Mouse (Mus musculus) limb, embryonic 13.5 days (tissue): Measurements from ENCODE around the gene Upk3a. TPM values are rescaled to one million over a fixed set of nuclear protein-coding genes. Genes with fewer than 3 reads are reported as not detected.

Source experiments
- ATAC-seq: fragments of 200-750 bp; cut with Nextera tagmentation; 2 replicates; pipeline ENCODE4 v1.8.0; 2017; ENCODE audit warnings: low read depth, moderate number of reproducible peaks, moderate TSS enrichment; ENCODE audit not compliant: low FRiP score
- H3K27ac ChIP-seq: fragments of 300-500 bp; sonication (generic); 2 replicates; pipeline ENCODE4 v1.5.1; 2015; ENCODE audit warnings: inconsistent platforms, mild to moderate bottlenecking, moderate library complexity
- H3K27me3 ChIP-seq: fragments of 300-500 bp; sonication (generic); 2 replicates; pipeline ENCODE4 v1.6.1; 2015; ENCODE audit warnings: mild to moderate bottlenecking, inconsistent platforms
- H3K36me3 ChIP-seq: fragments of 300-500 bp; sonication (generic); 2 replicates; pipeline ENCODE4 v1.6.1; 2015; ENCODE audit warnings: inconsistent platforms, mild to moderate bottlenecking, moderate library complexity
- H3K4me1 ChIP-seq: fragments of 300-500 bp; sonication (generic); 2 replicates; pipeline ENCODE4 v1.6.1; 2015; ENCODE audit warnings: inconsistent platforms
- H3K4me2 ChIP-seq: fragments of 300-500 bp; sonication (generic); replicated peaks from 2 replicates; pipeline ENCODE4 v1.6.1; 2015; ENCODE audit warnings: inconsistent platforms, mild to moderate bottlenecking, moderate library complexity
- H3K4me3 ChIP-seq: fragments of 300-500 bp; sonication (generic); 2 replicates; pipeline ENCODE4 v1.5.1; 2015; ENCODE audit warnings: moderate library complexity, mild to moderate bottlenecking, inconsistent platforms
- H3K9ac ChIP-seq: fragments of 300-500 bp; sonication (generic); 2 replicates; pipeline ENCODE4 v1.6.1; 2015; ENCODE audit warnings: mild to moderate bottlenecking, inconsistent platforms
- H3K9me3 ChIP-seq: fragments of 300-500 bp; sonication (generic); 2 replicates; pipeline ENCODE4 v1.6.1; 2016; ENCODE audit warnings: inconsistent platforms
- WGBS: fragments of 180-500 bp; shearing (Covaris S2); methylation state at CpG from one replicate; pipeline ENCODE4 v1.1.7; 2015; 5-methylcytosine and 5-hydroxymethylcytosine counted together
- polyA plus RNA-seq: library from polyadenylated mRNA; unstranded; fragments of >200 nt; fragmentation: Nextera tagmentation; extraction: Ambion mirVana; gene quantifications from 2 replicates; pipeline ENCODE4 v1.2.1, GENCODE M21; 2015

Upk3a gene
- polyA plus RNA-seq, 1 experiment from 2014 or later, result not detected

- peaks cover 3% of the 10 kb centered on the region; the same call in 1 of the 2 replicates for H3K9me3 ChIP-seq
- no peak for ATAC-seq
- H3K4me2 ChIP-seq, result peak overlapping the region; percentile 90
- H3K4me3 ChIP-seq, result peak overlapping the region; percentile 78
- no peak overlapping the region for H3K27ac ChIP-seq
- peaks cover 47% of the 10 kb centered on the region for H3K4me1 ChIP-seq
- 0 out of 2 replicates have a peak, but pooled peaks cover 9% of the 10 kb centered on the region for H3K27me3 ChIP-seq
- 7% methylated on average over 8 of the region's 8 CpGs for WGBS
- H3K9ac ChIP-seq, result peak overlapping the region; percentile 88
- no peaks in the 10 kb centered on the region for H3K36me3 ChIP-seq
Measured at GRCm38 (mm10) chr15:85037343-85037690, 20.4 kb downstream of the Upk3a start.

GRCm38 (mm10) chr15:85041546-85042225 lies 24.7 kb downstream of the Upk3a start:
- 72% methylated on average over 10 of the region's 10 CpGs for WGBS
- Histone ChIP-seq H3K4me1 (peaks cover 66% of the 10 kb centered on the region), H3K9ac (no peak overlapping the region), H3K27me3 (no peaks in the 10 kb centered on the region), H3K36me3 (peaks cover 18% of the 10 kb centered on the region), H3K9me3 (no peaks in the 10 kb centered on the region), H3K27ac (peak overlapping the region; percentile 86), H3K4me3 (no peak overlapping the region), H3K4me2 (no peak overlapping the region)
- no peak for ATAC-seq

DNA sequence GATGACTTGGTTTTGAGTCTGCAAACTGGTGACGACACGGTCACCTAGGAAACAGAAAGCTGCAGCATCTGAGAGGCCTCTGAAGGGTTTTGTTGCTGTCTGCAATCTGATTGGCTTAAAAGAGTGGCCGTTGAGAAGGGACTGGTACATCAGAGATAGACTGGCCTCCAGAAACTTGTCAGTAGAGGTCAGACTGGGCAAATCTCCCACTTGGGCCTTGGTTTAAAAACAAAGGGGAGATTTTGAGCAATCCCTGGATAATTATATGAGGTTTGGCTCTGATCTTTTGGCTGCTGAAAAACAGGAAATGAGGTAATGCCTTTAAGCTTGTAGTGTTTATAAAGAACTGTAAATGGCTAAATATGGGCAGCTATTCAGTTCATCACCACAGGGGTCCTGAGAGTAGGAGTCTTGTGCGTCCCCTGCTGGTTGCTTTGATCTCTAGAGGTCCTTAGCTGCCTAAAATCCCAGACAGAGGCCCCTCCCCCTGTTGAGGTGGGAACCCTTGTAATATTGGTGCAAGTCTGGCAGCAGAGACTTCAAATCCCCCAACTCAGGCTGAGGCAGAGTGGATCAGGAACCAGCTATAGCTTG lies 25.5 kb downstream of the Upk3a start:
- peaks cover 25% of the 10 kb centered on the region for H3K36me3 ChIP-seq
- 10% methylated on average over 4 of the region's 4 CpGs for WGBS
- H3K9me3 ChIP-seq, result no peaks in the 10 kb centered on the region
- peaks cover 72% of the 10 kb centered on the region for H3K4me1 ChIP-seq
- H3K27ac ChIP-seq, result peak overlapping the region; percentile 86
- peak; percentile 80 for ATAC-seq
- H3K4me2 ChIP-seq, result peak overlapping the region; percentile 52
- no peak overlapping the region for H3K4me3 ChIP-seq
- H3K9ac ChIP-seq, result peak overlapping the region; percentile 37; the same call in 1 of the 2 replicates
- H3K27me3 ChIP-seq, result no peaks in the 10 kb centered on the region

DNA sequence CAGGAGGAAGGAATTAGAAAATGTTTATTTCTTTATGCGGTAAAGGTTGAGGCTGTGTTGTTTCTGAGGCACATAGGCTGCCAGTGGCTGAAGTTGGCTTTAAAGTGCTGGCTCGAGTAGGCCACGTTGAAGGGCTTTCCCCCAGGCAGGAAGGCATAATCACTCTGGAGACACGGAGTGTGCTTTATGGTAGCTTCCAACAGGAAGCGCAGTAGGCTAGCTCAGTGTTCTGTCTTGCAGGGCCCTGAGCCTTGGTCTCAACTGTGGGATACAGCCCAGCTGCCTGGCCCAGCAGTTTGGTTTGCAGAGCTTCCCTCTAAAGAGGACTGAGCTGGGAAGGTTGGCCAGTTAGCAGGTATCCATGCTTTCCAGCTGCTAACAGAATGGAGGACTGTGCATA lies 26.2 kb downstream of the Upk3a start:
- Histone ChIP-seq H3K36me3 (peaks cover 32% of the 10 kb centered on the region), H3K4me2 (peak overlapping the region; percentile 52), H3K27me3 (no peaks in the 10 kb centered on the region), H3K9ac (peak overlapping the region; percentile 37; the same call in 1 of the 2 replicates), H3K4me3 (peak overlapping the region; percentile 16), H3K4me1 (peaks cover 66% of the 10 kb centered on the region), H3K27ac (peak overlapping the region; percentile 86), H3K9me3 (no peaks in the 10 kb centered on the region)
- 40% methylated on average over 5 of the region's 5 CpGs for WGBS
- no peak for ATAC-seq

GRCm38 (mm10) chr15:85043761-85044160 lies 26.8 kb downstream of the Upk3a start:
- H3K9ac ChIP-seq, result no peak overlapping the region; the same call in 1 of the 2 replicates
- H3K4me3 ChIP-seq, result no peak overlapping the region
- ATAC-seq, result no peak
- peaks cover 59% of the 10 kb centered on the region for H3K4me1 ChIP-seq
- H3K4me2 ChIP-seq, result peak overlapping the region; percentile 52
- H3K27me3 ChIP-seq, result no peaks in the 10 kb centered on the region
- H3K27ac ChIP-seq, result peak overlapping the region; percentile 86; the same call in 1 of the 2 replicates
- H3K9me3 ChIP-seq, result no peaks in the 10 kb centered on the region
- WGBS, result 87% methylated on average over 5 of the region's 5 CpGs
- peaks cover 38% of the 10 kb centered on the region for H3K36me3 ChIP-seq

GRCm38 (mm10) chr15:85046230-85046950 lies 29.4 kb downstream of the Upk3a start:
- Histone ChIP-seq H3K36me3 (peaks cover 65% of the 10 kb centered on the region), H3K9me3 (no peaks in the 10 kb centered on the region), H3K27ac (no peak overlapping the region), H3K4me1 (peaks cover 44% of the 10 kb centered on the region), H3K9ac (no peak overlapping the region), H3K4me3 (no peak overlapping the region), H3K27me3 (no peaks in the 10 kb centered on the region), H3K4me2 (no peak overlapping the region)
- no peak for ATAC-seq
- 86% methylated on average over 14 of the region's 14 CpGs for WGBS

DNA sequence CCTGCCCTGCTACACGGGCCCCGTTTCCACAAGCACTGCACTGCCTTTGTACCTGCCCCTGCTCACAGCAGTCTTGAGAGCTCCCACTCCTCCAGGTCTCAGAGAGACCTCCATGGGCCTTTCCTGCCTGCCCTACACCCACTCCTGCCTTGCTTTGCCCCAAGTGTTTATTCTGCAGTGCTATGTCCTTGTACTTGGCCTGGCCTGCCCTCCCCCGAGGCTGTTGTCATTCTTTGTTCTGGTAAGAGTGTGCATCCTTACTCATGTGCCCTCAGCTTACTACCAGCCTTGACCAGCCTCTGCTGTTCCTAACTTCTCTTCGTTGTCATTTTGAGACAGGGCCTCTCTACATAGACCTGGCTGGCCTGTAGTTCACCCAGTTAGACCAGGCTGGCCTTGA lies 30.9 kb downstream of the Upk3a start:
- no peak overlapping the region for H3K4me2 ChIP-seq
- peaks cover 79% of the 10 kb centered on the region for H3K36me3 ChIP-seq
- H3K4me1 ChIP-seq, result peaks cover 29% of the 10 kb centered on the region
- H3K27me3 ChIP-seq, result no peaks in the 10 kb centered on the region
- no peaks in the 10 kb centered on the region for H3K9me3 ChIP-seq
- WGBS, result 88% methylated on average over 4 of the region's 4 CpGs
- H3K9ac ChIP-seq, result no peak overlapping the region
- no peak overlapping the region for H3K27ac ChIP-seq
- H3K4me3 ChIP-seq, result no peak overlapping the region
- no peak for ATAC-seq

- Histone ChIP-seq H3K9me3 (no peaks in the 10 kb centered on the region), H3K36me3 (peaks cover 93% of the 10 kb centered on the region), H3K4me2 (no peak overlapping the region), H3K4me1 (peaks cover 10% of the 10 kb centered on the region; the same call in 1 of the 2 replicates), H3K4me3 (no peak overlapping the region), H3K27ac (no peak overlapping the region), H3K27me3 (no peaks in the 10 kb centered on the region), H3K9ac (no peak overlapping the region)
- 83% methylated on average over 1 of the region's 1 CpGs for WGBS
- no peak for ATAC-seq
Measured at GRCm38 (mm10) chr15:85049758-85050157, 32.8 kb downstream of the Upk3a start.

- no peak for ATAC-seq
- Histone ChIP-seq H3K27ac (no peak overlapping the region), H3K36me3 (peaks cover 89% of the 10 kb centered on the region), H3K9me3 (no peaks in the 10 kb centered on the region), H3K4me1 (no peaks in the 10 kb centered on the region), H3K27me3 (no peaks in the 10 kb centered on the region), H3K4me2 (no peak overlapping the region), H3K9ac (no peak overlapping the region), H3K4me3 (no peak overlapping the region)
- 93% methylated on average over 3 of the region's 3 CpGs for WGBS
Measured at GRCm38 (mm10) chr15:85054098-85054497, 37.2 kb downstream of the Upk3a start.

DNA sequence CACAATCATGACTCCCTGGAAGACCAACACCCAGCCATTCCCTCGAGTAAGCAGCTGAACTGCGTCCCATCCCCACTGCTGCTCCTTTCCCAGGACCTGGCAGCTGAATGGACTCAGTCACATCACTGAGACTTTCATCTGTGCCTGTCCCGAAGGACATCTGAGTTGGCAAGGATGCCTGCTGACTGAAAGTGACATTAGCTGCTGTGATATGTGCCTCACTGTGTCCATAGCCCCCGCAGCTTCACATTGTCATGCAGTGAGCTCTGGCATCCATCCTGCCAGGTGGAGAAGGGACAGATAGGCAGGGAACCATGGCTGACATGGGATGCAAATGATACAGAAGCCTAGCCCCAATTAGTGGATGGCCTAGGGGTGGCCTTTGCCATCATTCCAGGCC lies 38.2 kb downstream of the Upk3a start:
- Histone ChIP-seq H3K36me3 (peaks cover 83% of the 10 kb centered on the region), H3K4me1 (no peaks in the 10 kb centered on the region)
- no peak for ATAC-seq

GRCm38 (mm10) chr15:85063421-85063820 lies 46.5 kb downstream of the Upk3a start:
- H3K27ac ChIP-seq, result no peak overlapping the region
- no peaks in the 10 kb centered on the region for H3K27me3 ChIP-seq
- no peak overlapping the region for H3K4me3 ChIP-seq
- no peak overlapping the region for H3K4me2 ChIP-seq
- ATAC-seq, result no peak
- no peaks in the 10 kb centered on the region for H3K4me1 ChIP-seq
- no peak overlapping the region for H3K9ac ChIP-seq
- H3K36me3 ChIP-seq, result peaks cover 38% of the 10 kb centered on the region
- 94% methylated on average over 2 of the region's 2 CpGs for WGBS
- H3K9me3 ChIP-seq, result no peaks in the 10 kb centered on the region

More for the DNA sequence above, 38.2 kb downstream of the Upk3a start:
- no peak overlapping the region for H3K4me3 ChIP-seq
- H3K27ac ChIP-seq, result no peak overlapping the region
- 89% methylated on average over 4 of the region's 4 CpGs for WGBS
- H3K9me3 ChIP-seq, result no peaks in the 10 kb centered on the region
- no peak overlapping the region for H3K4me2 ChIP-seq
- H3K9ac ChIP-seq, result no peak overlapping the region
- H3K27me3 ChIP-seq, result no peaks in the 10 kb centered on the region

- H3K4me1 ChIP-seq, result no peaks in the 10 kb centered on the region
- H3K36me3 ChIP-seq, result no peaks in the 10 kb centered on the region
- no peak overlapping the region for H3K4me3 ChIP-seq
- no peak overlapping the region for H3K9ac ChIP-seq
- H3K27ac ChIP-seq, result no peak overlapping the region
- no peaks in the 10 kb centered on the region for H3K9me3 ChIP-seq
- no peak for ATAC-seq
- H3K4me2 ChIP-seq, result no peak overlapping the region
- 32% methylated on average over 2 of the region's 2 CpGs for WGBS
- no peaks in the 10 kb centered on the region for H3K27me3 ChIP-seq
Measured at GRCm38 (mm10) chr15:85070561-85070960, 53.6 kb downstream of the Upk3a start.
